Mouse (Mus musculus) liver, adult 2 months (tissue): ENCODE measurements at regions not wholly inside any gene's neighbourhood (a gene's known extent, or its start where the extent isn't known, plus 50 kb on each side); places are given as distances from the start of the nearest gene placed in this dataset.

Experiments
- DNase-seq: peaks from one replicate; pipeline ENCODE4 v3.0.0-alpha.2; 2011; ENCODE audit warnings: low read depth, low spot score; ENCODE audit errors: extremely low read depth
- H3K27ac ChIP-seq: fragments of 200-500 bp; replicated peaks from 2 replicates; pipeline ENCODE4 v1.5.1; 2012; ENCODE audit warnings: low read depth, mild to moderate bottlenecking, control low read depth, inconsistent platforms, low read length; ENCODE audit not compliant: insufficient read depth
- H3K27me3 ChIP-seq: fragments of 200-500 bp; 2 replicates; pipeline ENCODE4 v1.6.1; 2012; ENCODE audit warnings: mild to moderate bottlenecking, moderate library complexity, low read length, inconsistent platforms; ENCODE audit not compliant: control insufficient read depth, insufficient read depth
- H3K36me3 ChIP-seq: fragments of 200-500 bp; 2 replicates; pipeline ENCODE4 v1.6.1; 2012; ENCODE audit warnings: low read length, inconsistent platforms; ENCODE audit not compliant: control insufficient read depth, insufficient read depth
- H3K4me1 ChIP-seq: fragments of 200-500 bp; 2 replicates; pipeline ENCODE4 v1.6.1; 2011; ENCODE audit warnings: low read length; ENCODE audit not compliant: control insufficient read depth, insufficient read depth
- H3K4me3 ChIP-seq: fragments of 200-500 bp; 2 replicates; pipeline ENCODE4 v1.5.1; 2011; ENCODE audit warnings: low read depth, mild to moderate bottlenecking, control low read depth, low read length, moderate library complexity; ENCODE audit not compliant: insufficient read depth
- H3K79me2 ChIP-seq: fragments of 200-500 bp; 2 replicates; pipeline ENCODE4 v1.6.1; 2012; ENCODE audit warnings: inconsistent platforms, mild to moderate bottlenecking, low read length, moderate library complexity; ENCODE audit not compliant: control insufficient read depth, insufficient read depth
- H3K9ac ChIP-seq: fragments of 200-500 bp; 2 replicates; pipeline ENCODE4 v1.6.1; 2012; ENCODE audit warnings: low read depth, mild to moderate bottlenecking, control low read depth, inconsistent platforms, low read length
- CTCF ChIP-seq: fragments of 200-500 bp; IDR thresholded peaks from 2 replicates; pipeline ENCODE4 v1.5.1; 2011; ENCODE audit warnings: low read depth, low read length, control low read depth
- POLR2A ChIP-seq: fragments of 200-500 bp; IDR thresholded peaks from 2 replicates; pipeline ENCODE4 v1.6.1; 2011; ENCODE audit warnings: low read length, control low read depth; ENCODE audit not compliant: insufficient read depth; ENCODE audit errors: extremely low read depth
- WGBS: fragments of 180-500 bp; shearing (Covaris S2); methylation state at CpG from one replicate; pipeline ENCODE4 v1.1.7; 2018; 5-methylcytosine and 5-hydroxymethylcytosine counted together

DNA sequence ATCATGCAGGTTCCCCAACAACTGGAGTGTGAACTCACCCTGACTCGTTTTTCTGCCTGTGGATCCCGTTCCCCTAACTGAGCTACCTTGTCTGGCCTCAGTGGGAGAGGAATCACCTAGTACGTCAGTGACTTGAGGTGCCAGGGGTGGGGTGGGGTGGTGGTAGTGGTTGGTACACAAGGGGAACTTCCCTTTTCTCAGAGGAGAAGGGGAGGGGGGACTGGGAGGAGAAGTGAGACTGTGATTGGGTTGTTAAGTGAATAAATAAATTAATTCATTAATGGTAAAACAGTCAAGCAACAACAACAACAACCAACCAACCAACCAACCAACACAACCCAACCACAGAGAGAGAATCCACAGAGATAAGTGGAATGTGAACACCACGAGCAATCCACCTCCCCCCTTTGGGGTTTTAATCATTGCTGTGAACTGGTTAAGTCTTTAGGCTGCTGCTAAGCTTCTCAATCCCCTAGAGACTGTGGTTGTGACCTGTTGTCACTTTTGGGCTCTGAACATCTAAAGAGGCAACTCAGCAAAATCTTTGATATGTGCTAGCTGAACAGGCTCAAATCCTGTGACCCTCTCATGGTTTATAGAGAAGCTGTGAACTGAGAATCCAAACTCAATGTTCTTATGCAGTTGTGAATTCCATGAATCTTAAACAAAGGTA lies 111.0 kb upstream of the Fbxo11 start:
- Histone ChIP-seq H3K4me1 (no peaks in the 10 kb centered on the region), H3K36me3 (no peaks in the 10 kb centered on the region), H3K4me3 (no peak overlapping the region), H3K79me2 (no peaks in the 10 kb centered on the region), H3K27ac (no peak overlapping the region), H3K27me3 (no peaks in the 10 kb centered on the region), H3K9ac (no peak overlapping the region)
- TF ChIP-seq CTCF (no peak), POLR2A (no peak)
- no peak for DNase-seq
- WGBS: 80% methylated on average over 4 of the region's 4 CpGs

- Histone ChIP-seq H3K79me2 (no peaks in the 10 kb centered on the region), H3K9ac (no peak overlapping the region), H3K4me1 (no peaks in the 10 kb centered on the region), H3K27me3 (no peaks in the 10 kb centered on the region), H3K4me3 (no peak overlapping the region), H3K27ac (no peak overlapping the region), H3K36me3 (no peaks in the 10 kb centered on the region)
- DNase-seq: no peak
- WGBS: 77% methylated on average over 5 of the region's 5 CpGs
- TF ChIP-seq POLR2A (no peak), CTCF (no peak)
Measured at GRCm38 (mm10) chr17:88190735-88191134, 125.6 kb upstream of the Fbxo11 start.

GRCm38 (mm10) chr17:88191444-88191843 lies 126.4 kb upstream of the Fbxo11 start:
- Histone ChIP-seq H3K27ac (no peak overlapping the region), H3K4me3 (no peak overlapping the region), H3K4me1 (no peaks in the 10 kb centered on the region), H3K79me2 (no peaks in the 10 kb centered on the region), H3K27me3 (no peaks in the 10 kb centered on the region), H3K36me3 (no peaks in the 10 kb centered on the region), H3K9ac (no peak overlapping the region)
- TF ChIP-seq POLR2A (no peak), CTCF (no peak)
- no peak for DNase-seq
- 72% methylated on average over 2 of the region's 2 CpGs for WGBS

DNA sequence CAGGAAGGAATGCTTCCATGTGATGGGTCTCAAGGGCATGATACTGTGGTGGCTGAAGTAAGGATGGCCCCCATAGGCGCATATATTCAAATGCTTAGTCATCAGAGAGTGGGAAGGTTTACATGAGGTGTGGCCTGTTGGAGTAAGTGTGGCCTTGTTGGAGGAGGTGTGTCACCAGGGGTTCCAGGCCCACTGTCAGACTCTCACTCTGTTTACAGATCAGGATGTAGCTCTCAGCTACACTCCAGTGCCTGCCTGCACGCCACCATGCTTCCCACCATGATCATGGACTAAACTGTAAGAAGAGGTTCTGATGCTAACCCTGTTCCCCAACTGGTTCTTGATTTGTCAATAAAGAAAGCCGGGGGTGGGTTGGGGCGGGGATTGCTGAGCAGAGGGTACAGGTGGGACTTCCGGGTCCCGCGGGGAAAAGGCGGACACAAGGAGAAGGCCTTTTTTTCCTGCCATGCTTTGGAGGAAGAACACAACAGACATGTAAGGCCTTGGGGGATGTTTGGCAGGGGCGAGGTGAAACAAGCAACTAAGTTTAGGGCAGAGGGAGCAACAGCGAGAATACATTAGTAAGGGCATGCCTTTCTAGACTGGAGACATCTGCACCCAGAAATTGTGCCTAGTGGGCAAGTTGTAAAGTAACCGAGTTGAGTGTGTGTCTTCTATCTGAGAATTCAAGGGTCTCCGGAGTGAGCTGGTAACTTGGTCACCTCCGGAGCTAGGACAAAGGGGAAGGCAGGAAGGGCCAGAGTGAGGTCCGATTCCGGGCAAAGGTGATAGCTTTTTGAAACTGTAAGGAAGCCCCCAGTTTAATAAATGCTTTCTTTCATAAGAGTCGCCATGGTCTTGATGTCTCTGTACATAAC lies 127.1 kb upstream of the Fbxo11 start:
- H3K9ac ChIP-seq: no peak overlapping the region
- no peak overlapping the region for H3K27ac ChIP-seq
- H3K27me3 ChIP-seq: no peaks in the 10 kb centered on the region
- H3K36me3 ChIP-seq: no peaks in the 10 kb centered on the region
- DNase-seq: no peak
- H3K79me2 ChIP-seq: no peaks in the 10 kb centered on the region
- no peak overlapping the region for H3K4me3 ChIP-seq
- WGBS: 92% methylated on average over 16 of the region's 16 CpGs
- TF ChIP-seq CTCF (no peak), POLR2A (no peak)
- no peaks in the 10 kb centered on the region for H3K4me1 ChIP-seq

DNA sequence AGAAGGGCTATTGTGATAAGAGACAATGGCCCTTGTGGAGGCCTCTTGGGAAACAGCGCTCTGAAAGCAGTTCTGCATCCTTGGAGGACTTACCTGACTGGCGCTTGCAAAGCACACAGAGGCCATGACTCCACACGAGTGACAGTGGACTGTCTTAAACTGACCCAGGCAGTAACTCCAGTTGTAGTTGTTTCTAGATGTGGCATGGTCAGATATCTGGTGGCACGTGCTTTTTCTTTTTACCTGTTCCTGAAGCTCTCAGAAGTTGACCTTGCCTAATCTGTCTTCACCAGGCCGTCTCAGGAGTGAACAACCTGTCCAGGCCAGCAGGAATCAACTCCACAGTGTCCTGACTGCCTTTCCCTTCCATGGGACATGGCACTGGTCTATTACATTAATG lies 129.6 kb upstream of the Fbxo11 start:
- H3K27ac ChIP-seq: no peak overlapping the region
- H3K9ac ChIP-seq: no peak overlapping the region
- no peaks in the 10 kb centered on the region for H3K79me2 ChIP-seq
- DNase-seq: no peak
- H3K4me3 ChIP-seq: no peak overlapping the region
- no peaks in the 10 kb centered on the region for H3K4me1 ChIP-seq
- WGBS: 90% methylated on average over 5 of the region's 5 CpGs
- H3K27me3 ChIP-seq: no peaks in the 10 kb centered on the region
- H3K36me3 ChIP-seq: no peaks in the 10 kb centered on the region
- TF ChIP-seq CTCF (no peak), POLR2A (no peak)

GRCm38 (mm10) chr17:88195303-88195702 lies 130.2 kb upstream of the Fbxo11 start:
- no peak for DNase-seq
- 84% methylated on average over 2 of the region's 2 CpGs for whole genome bisulfite sequencing
- TF ChIP-seq CTCF: no peak
- TF ChIP-seq POLR2A: no peak

More at GRCm38 (mm10) chr17:88195303-88195702, 130.2 kb upstream of the Fbxo11 start:
- Histone ChIP-seq H3K4me1 (no peaks in the 10 kb centered on the region), H3K4me3 (no peak overlapping the region), H3K27me3 (no peaks in the 10 kb centered on the region), H3K36me3 (no peaks in the 10 kb centered on the region), H3K79me2 (no peaks in the 10 kb centered on the region), H3K27ac (no peak overlapping the region), H3K9ac (no peak overlapping the region)
